Mouse (Mus musculus): ENCODE results near the gene Srsf11.

Srsf11 gene

GRCm38 (mm10) chr3:157979619-157980018, 56.8 kb downstream of the Srsf11 start:
- DNase-seq (ENCODE audit: low read depth), result no peak

GRCm38 (mm10) chr3:157973236-157973635, 63.2 kb downstream of the Srsf11 start:
- no peak for DNase-seq (ENCODE audit: low read depth)

DNA sequence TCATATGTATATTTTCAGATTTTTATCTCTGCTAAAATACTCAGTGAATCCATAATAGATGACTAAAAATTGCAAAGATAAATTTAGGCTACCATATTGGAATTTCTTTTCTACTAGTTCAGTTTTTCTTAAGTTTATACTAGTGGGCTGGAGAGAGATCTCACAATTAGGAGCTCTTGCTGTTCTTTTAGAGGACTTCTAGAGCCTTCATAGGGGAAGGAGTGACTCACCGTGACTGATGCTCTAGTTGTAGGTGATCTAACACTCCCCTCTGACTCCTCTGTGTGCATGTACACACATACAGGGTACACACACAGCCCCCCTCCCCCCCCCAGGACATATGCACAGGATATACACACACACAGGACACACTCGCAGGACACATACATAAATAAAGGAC, 65.3 kb downstream of the Srsf11 start:
- no peak for DNase-seq (ENCODE audit: low read depth)
